Mouse (Mus musculus) CD4-positive, CD25-positive, alpha-beta regulatory T cell, adult 4 months (primary cell): ENCODE measurements around the gene Ipo13. TPM values are rescaled to one million over a fixed set of nuclear protein-coding genes. Genes with fewer than 3 reads are reported as not detected.

ENCODE experiments used
- ATAC-seq: one replicate; pipeline ENCODE4 v1.8.0; 2017
- polyA plus RNA-seq, 2 experiments: library from polyadenylated mRNA; unstranded; fragments of 100-300 nt; shearing (Covaris generic); gene quantifications; one replicate each; pipeline ENCODE4 v1.2.1; 2017

Gene Ipo13
- polyA plus RNA-seq, 2 experiments from 2014 or later: 15.7 to 21.2 TPM

DNA sequence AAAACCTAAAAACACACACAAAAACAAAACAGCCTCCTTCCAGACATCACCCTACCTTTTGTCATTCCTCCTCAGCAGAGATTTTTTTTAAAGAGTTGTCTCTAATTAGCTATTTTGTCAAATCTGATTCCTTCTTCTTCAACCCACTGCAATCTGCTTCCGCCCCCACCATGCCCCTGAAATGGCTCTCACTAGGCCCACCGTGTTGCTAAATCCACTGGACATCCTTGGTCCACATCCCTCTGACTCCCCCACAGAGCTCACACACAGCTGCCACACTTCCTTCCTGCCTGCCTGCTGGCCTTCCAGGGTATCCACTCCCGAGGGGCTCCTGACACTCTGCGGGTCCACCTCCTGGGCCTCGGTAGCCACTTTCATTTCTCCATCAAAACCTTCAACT lies 36.1 kb downstream of the Ipo13 start:
- ATAC-seq: no peak

- ATAC-seq: no peak
Measured at GRCm38 (mm10) chr4:117878301-117878700, 36.5 kb downstream of the Ipo13 start.

DNA sequence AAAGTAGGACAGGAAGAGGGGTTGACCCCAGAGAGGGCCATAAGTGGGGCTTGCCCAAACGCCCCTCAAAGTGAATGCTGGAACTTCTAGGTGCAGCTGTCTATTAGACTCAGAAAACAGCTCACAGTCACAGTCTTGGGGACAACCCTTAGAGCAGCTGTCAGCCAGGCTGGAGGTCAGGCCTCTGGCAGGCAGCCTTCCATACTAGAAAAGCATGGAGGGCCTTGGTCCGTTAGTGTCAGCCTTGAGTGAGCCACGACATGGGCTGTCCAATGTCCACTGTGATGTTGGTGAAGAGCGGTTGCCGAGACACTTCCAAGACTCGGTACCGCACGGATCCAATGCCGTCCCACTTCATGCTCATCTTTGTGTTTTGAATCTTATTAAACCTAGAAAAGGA lies 41.2 kb downstream of the Ipo13 start:
- no peak for ATAC-seq

- ATAC-seq: no peak
Measured at GRCm38 (mm10) chr4:117872471-117872886, 42.3 kb downstream of the Ipo13 start, which contains the start of gene Ccdc24. Gene Ccdc24 (minus strand): TSS chr4:117872557.

- no peak for ATAC-seq
Measured at GRCm38 (mm10) chr4:117871787-117872186, 43.0 kb downstream of the Ipo13 start.

DNA sequence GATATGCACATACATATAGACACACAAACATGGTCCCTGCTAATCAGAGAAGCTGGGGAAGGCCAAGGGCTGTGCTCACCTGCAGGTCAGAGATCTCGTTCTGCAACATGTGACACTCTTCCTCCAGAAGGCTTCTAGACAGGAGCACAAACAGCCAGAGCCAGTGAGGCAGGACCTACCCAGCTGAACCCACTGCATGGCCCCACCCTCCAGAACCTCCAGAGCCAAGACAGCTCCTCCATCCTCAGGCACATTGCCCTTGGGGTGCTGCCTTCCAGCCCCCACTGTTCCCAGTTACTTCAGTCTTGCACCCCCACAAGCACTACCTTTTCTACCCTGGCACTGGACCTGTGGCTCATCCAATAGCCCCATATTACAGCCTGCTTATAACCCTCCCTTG lies 44.4 kb downstream of the Ipo13 start:
- ATAC-seq: no peak

GRCm38 (mm10) chr4:117869317-117869716 lies 45.5 kb downstream of the Ipo13 start:
- no peak for ATAC-seq

DNA sequence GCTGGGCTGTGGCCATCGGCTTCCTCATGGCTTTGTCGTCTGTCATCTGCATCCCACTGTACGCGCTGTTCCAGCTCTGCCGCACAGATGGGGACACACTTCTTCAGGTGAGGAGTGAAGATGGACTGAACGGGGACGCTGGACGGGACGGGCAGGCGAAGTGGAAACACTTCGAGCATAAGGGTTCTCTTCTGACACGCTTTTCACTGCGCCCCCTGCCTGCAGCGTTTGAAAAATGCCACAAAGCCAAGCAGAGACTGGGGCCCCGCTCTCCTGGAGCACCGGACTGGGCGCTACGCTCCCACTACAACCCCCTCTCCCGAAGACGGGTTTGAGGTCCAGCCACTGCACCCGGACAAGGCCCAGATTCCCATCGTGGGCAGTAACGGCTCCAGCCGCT lies 47.0 kb downstream of the Ipo13 start:
- no peak for ATAC-seq

- no peak for ATAC-seq
Measured at GRCm38 (mm10) chr4:117867000-117867399, 47.8 kb downstream of the Ipo13 start.

DNA sequence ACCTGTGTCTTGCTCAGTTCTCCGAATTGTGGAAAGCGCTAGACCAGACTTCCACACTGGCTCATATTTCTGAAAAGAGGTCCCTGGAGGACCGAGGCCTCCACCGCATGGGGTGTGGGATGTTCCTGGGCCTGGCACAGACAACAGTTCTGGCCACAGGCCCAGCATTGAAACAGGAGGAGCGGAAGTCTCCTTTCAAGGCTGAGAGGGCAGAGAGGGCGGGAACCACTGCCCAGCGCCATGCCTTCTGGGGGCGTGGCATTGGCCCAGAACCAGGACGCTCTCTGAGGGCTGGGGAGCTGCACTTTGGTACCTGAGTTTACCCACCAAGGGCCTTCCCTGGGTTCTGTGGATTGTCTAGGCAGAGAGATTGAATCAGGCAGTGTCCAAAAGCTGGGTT lies 48.7 kb downstream of the Ipo13 start:
- ATAC-seq: no peak

DNA sequence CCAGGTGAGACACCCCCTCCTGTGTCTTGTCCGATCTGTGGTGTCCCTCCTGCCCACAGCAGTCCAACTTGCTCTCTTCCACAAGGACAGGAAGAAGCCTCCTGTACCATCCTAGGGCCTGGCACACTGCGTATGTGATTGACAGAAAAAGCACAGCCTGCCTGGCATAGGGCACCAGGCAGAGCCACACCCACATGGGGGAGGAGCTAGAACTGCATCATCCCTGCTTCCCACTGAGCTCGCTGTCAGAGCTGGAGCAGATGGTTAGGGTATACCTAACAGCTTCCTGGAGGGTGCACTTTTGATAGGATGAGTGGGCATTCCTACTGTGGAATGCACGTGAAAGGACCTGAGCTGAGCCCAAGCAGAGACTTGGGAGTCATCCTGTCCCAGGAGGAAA lies 52.0 kb downstream of the Ipo13 start:
- no peak for ATAC-seq

GRCm38 (mm10) chr4:117860570-117860969 lies 54.2 kb downstream of the Ipo13 start:
- ATAC-seq: no peak

DNA sequence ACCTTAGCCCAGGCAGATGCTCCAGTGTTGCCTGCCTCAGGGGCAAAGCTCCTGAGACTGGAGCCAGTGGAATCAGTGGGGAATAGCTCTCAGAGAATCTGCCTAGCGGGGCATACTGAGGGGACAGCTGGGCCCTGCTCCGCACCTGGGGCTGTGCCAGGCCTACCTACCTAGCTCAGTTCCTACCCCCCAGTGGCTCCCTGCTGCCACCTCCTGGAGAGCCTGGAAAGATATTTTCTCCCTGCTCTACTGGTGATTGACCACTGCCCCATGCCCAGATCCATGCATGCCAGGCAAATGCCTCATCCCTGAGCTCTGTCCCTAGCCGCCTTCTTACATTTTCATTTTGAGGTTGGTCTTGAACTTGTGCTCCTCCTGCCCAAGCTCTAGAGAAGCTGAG lies 56.0 kb downstream of the Ipo13 start:
- no peak for ATAC-seq

DNA sequence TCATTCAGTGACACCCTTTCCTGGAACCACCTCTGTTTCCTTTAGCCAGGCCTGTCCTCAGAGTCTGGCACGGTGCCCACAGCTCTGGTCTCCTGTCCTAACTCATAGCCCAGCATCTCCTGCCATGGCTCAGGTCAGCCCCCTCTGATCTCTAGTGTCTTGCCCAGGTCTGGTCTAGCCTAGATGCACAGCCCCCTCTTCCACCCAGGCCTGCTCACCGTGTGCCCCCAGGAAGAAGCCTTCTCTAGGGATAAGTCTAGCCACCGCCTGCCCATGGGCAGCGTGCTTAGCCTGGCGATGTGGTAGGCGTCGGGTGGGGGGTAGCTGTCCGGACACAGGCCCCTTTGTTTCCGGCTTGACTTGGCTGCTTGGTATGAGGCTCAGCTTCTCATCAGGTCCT lies 59.7 kb downstream of the Ipo13 start:
- ATAC-seq: no peak

- ATAC-seq: no peak
Measured at GRCm38 (mm10) chr4:117852152-117852868, 62.5 kb downstream of the Ipo13 start.

DNA sequence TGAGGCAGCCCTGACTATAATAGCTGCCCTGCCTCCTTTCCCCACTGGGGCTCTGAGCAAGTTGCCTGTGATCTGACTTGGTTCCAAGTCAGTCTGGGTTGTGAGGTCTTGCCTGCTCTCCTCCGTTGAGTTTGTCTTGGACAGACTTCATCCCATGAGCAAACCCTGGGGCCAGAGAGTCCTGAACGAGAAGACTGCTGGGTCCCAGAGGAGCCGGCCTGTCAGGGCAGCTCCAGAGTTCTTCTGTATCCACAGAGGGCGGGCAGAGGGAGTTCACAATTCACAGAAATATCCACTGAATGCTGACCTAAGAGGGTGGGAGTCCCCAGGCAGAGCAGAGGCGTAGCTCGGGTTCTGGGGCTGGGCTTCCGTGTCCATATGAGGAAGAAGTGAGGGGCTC lies 63.9 kb downstream of the Ipo13 start:
- ATAC-seq: no peak

DNA sequence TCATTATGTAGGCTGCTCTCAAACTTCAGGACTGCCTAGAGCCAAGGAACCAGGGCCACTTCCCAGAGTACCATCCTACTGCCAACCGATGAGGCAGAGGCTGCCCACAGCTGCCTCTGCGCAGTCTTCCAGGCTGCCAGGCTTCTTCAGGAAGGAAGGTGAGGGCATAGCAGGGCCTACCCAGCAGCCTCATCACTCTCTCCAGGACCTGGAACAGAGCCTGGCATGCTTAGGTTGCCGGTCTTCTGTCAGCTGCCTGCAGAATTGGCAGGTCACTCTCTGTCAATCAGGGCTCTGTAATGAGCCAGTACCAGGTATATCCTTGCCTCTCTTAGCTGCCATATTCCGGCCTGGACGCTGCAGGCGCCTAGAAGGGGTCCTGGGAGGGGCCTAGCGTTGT lies 64.6 kb downstream of the Ipo13 start:
- no peak for ATAC-seq

- ATAC-seq: no peak
Measured at GRCm38 (mm10) chr4:117849506-117849905, 65.3 kb downstream of the Ipo13 start.

DNA sequence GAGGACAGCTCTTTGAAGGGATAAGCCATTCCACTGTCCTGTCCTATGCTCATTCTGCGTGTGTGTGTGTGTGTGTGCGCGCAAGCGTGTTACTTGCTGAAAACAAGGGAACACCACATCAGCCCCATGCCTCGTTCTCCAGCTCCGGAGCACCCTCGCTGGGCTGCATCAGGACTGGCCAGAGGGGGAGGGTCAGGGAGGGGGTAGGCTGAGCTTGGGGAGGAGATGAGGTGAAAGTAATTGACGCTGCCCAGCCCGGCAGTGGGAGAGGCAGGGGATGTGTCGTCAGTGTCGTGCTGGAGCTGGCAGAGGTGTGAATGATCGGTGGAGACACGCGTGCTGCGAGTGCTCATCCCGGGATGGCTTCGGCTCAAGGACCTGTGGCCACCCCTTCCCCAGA lies 65.7 kb downstream of the Ipo13 start:
- no peak for ATAC-seq

DNA sequence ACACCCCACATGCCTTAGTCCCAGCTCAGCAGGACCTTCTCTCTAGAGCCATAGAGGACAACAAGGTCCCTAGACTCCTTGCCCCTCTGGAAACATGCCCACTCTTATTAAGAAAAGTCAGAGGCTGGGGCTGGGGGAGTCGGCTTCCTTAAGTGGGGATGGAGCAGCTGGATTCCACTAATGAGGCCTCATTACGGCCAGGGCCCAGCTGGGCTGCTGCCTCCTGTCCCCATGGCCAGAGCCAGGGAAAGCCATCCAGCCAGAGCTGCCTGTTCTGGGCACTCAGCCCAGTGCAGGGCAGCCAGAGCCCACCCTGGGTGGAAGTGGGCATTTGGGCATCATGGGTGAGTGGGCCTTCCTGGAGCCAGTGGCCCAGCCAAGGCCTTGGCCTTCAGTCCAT lies 67.8 kb downstream of the Ipo13 start:
- ATAC-seq: no peak

DNA sequence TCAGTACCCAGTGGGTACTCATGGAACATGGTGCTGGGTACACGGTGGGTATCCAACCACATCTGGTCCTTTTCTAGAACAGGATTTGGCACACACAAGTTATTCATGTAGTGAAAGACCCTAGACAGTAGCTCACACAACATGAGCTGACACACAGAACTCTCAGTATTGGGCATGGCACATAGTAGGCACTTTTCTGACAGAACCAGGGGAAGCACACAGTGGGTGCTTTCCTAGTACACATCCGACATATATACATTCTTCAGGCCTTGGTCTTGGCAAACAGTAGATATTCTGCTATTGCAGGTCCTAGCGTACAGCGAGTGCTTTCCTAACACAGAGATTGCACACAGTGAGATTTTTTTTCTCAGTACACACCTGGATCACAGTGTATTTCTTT lies 68.5 kb downstream of the Ipo13 start:
- ATAC-seq: no peak

- no peak for ATAC-seq
Measured at GRCm38 (mm10) chr4:117845316-117845715, 69.5 kb downstream of the Ipo13 start.
